Mouse (Mus musculus): ENCODE results near the gene Clic4. TPM values are rescaled to one million over a fixed set of nuclear protein-coding genes. Genes with fewer than 3 reads are reported as not detected.
A peak's percentile ranks its signal among the peaks of the same experiment; 100 is the strongest.
"Not testable (repeated sequence)": the region's sequence is repeated elsewhere in the genome, so short reads cannot be mapped to it uniquely, and the experiment has no call there.

Clic4 gene
- polyA plus RNA-seq, 1 experiment from 2014 or later, result 100 TPM

DNA sequence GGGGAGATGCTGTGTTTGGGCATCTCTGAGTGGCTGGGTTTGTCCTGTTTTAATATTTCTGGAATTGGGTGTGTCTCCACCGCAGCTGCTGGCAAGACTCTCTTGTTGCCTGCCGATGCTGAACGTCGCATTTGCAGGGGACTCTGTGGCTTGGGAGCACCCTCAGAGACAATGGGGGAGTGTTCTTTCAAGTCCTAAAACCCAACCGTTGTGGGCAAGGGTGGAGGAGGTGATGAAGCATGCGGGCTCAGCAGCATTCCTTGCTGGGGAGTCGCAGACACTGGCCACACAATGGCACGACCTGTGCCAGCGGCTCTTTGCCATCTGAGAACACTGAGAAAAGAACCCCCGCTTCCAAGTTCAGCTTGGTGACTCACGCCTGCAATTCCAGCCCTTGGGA lies 81.0 kb downstream of the Clic4 start:
- no peak for DNase-seq (ENCODE audit: low spot score)
- no peaks in the 10 kb centered on the region for H3K4me1 ChIP-seq (ENCODE audit: control insufficient read depth, insufficient read depth, low read length)
- no peak overlapping the region for H3K4me2 ChIP-seq (ENCODE audit: low read depth, low read length)
- no peak overlapping the region for H3K27ac ChIP-seq (replicated peaks; ENCODE audit: low read depth, low read length)
- WGBS, result 69% methylated on average over 11 of the region's 11 CpGs
- H3K27me3 ChIP-seq (replicated peaks; ENCODE audit: control insufficient read depth, insufficient read depth, low read length), result no peaks in the 10 kb centered on the region
- H3K36me3 ChIP-seq (ENCODE audit: control insufficient read depth, insufficient read depth, low read length), result no peaks in the 10 kb centered on the region
- ATAC-seq (ENCODE audit: low read depth), result no peak
- no peak overlapping the region for H3K4me3 ChIP-seq (ENCODE audit: low read depth, low read length)
- H3K9me3 ChIP-seq (ENCODE audit: control insufficient read depth, low read length), result 0 out of 2 replicates have a peak, but pooled peaks cover 8% of the 10 kb centered on the region
- no peak overlapping the region for H3K9ac ChIP-seq (ENCODE audit: low read depth, low read length)

- H3K9ac ChIP-seq (ENCODE audit: low read depth, low read length), result no peak overlapping the region
- no peak for ATAC-seq (ENCODE audit: low read depth)
- H3K4me3 ChIP-seq (ENCODE audit: low read depth, low read length), result no peak overlapping the region
- no peak overlapping the region for H3K27ac ChIP-seq (replicated peaks; ENCODE audit: low read depth, low read length)
- no peak for DNase-seq (ENCODE audit: low spot score)
- 73% methylated on average over 1 of the region's 1 CpGs for WGBS
- no peaks in the 10 kb centered on the region for H3K27me3 ChIP-seq (replicated peaks; ENCODE audit: control insufficient read depth, insufficient read depth, low read length)
- H3K4me1 ChIP-seq (ENCODE audit: control insufficient read depth, insufficient read depth, low read length), result no peaks in the 10 kb centered on the region
- no peaks in the 10 kb centered on the region for H3K36me3 ChIP-seq (ENCODE audit: control insufficient read depth, insufficient read depth, low read length)
- 0 out of 2 replicates have a peak, but pooled peaks cover 8% of the 10 kb centered on the region for H3K9me3 ChIP-seq (ENCODE audit: control insufficient read depth, low read length)
- H3K4me2 ChIP-seq (ENCODE audit: low read depth, low read length), result no peak overlapping the region
These were observed 81.4 kb downstream of the Clic4 start for GRCm38 (mm10) chr4:135191185-135191584.

DNA sequence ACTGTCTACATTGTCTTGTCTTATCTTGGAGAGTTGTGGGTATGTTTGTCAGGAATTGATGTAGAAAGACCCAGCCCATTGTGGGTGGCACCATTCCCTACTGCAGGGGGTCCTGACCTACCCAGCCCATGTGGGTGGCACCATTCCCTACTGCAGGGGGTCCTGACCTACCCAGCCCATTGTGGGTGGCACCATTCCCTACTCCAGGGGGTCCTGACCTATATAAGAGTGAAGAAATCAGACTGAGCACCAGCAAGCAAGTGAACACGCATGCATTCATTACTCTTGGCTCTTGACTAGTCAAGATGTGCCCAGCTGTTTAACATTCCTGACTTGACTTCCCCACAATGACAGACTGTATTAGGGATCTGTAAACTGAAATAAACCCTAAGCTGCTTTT lies 82.2 kb downstream of the Clic4 start:
- DNase-seq (ENCODE audit: low spot score), result no peak
- H3K27me3 ChIP-seq (replicated peaks; ENCODE audit: control insufficient read depth, insufficient read depth, low read length), result no peaks in the 10 kb centered on the region
- H3K4me2 ChIP-seq (ENCODE audit: low read depth, low read length), result no peak overlapping the region
- no peak for ATAC-seq (ENCODE audit: low read depth)
- WGBS, result 100% methylated on average over 1 of the region's 1 CpGs
- H3K4me1 ChIP-seq (ENCODE audit: control insufficient read depth, insufficient read depth, low read length), result no peaks in the 10 kb centered on the region
- no peak overlapping the region for H3K9ac ChIP-seq (ENCODE audit: low read depth, low read length)
- no peaks in the 10 kb centered on the region for H3K36me3 ChIP-seq (ENCODE audit: control insufficient read depth, insufficient read depth, low read length)
- H3K4me3 ChIP-seq (ENCODE audit: low read depth, low read length), result no peak overlapping the region
- no peak overlapping the region for H3K27ac ChIP-seq (replicated peaks; ENCODE audit: low read depth, low read length)
- H3K9me3 ChIP-seq (ENCODE audit: control insufficient read depth, low read length), result 0 out of 2 replicates have a peak, but pooled peaks cover 3% of the 10 kb centered on the region

GRCm38 (mm10) chr4:135189452-135190008 lies 83.1 kb downstream of the Clic4 start:
- Histone ChIP-seq H3K36me3 (ENCODE audit: control insufficient read depth, insufficient read depth, low read length) (no peaks in the 10 kb centered on the region), H3K9me3 (ENCODE audit: control insufficient read depth, low read length) (no peaks in the 10 kb centered on the region), H3K9ac (ENCODE audit: low read depth, low read length) (no peak overlapping the region), H3K27ac (replicated peaks; ENCODE audit: low read depth, low read length) (no peak overlapping the region), H3K27me3 (replicated peaks; ENCODE audit: control insufficient read depth, insufficient read depth, low read length) (no peaks in the 10 kb centered on the region), H3K4me3 (ENCODE audit: low read depth, low read length) (no peak overlapping the region), H3K4me1 (ENCODE audit: control insufficient read depth, insufficient read depth, low read length) (no peaks in the 10 kb centered on the region), H3K4me2 (ENCODE audit: low read depth, low read length) (no peak overlapping the region)
- ATAC-seq (ENCODE audit: low read depth) (no peak), DNase-seq (ENCODE audit: low spot score) (no peak)
- 61% methylated on average over 12 of the region's 12 CpGs for WGBS

- not testable (repeated sequence) for H3K4me3 ChIP-seq (ENCODE audit: low read depth, low read length); H3K9me3 ChIP-seq (ENCODE audit: control insufficient read depth, low read length); H3K4me1 ChIP-seq (ENCODE audit: control insufficient read depth, insufficient read depth, low read length); H3K9ac ChIP-seq (ENCODE audit: low read depth, low read length); H3K27me3 ChIP-seq (replicated peaks; ENCODE audit: control insufficient read depth, insufficient read depth, low read length); H3K4me2 ChIP-seq (ENCODE audit: low read depth, low read length); ATAC-seq (ENCODE audit: low read depth); H3K36me3 ChIP-seq (ENCODE audit: control insufficient read depth, insufficient read depth, low read length); DNase-seq (ENCODE audit: low spot score); H3K27ac ChIP-seq (replicated peaks; ENCODE audit: low read depth, low read length)
- 98% methylated on average over 5 of the region's 13 CpGs for WGBS
These were observed 88.3 kb downstream of the Clic4 start for GRCm38 (mm10) chr4:135184277-135184676.

GRCm38 (mm10) chr4:135181819-135182218 lies 90.8 kb downstream of the Clic4 start:
- Histone ChIP-seq H3K36me3 (ENCODE audit: control insufficient read depth, insufficient read depth, low read length) (no peaks in the 10 kb centered on the region), H3K4me1 (ENCODE audit: control insufficient read depth, insufficient read depth, low read length) (no peaks in the 10 kb centered on the region), H3K9ac (ENCODE audit: low read depth, low read length) (no peak overlapping the region), H3K27me3 (replicated peaks; ENCODE audit: control insufficient read depth, insufficient read depth, low read length) (no peaks in the 10 kb centered on the region), H3K4me2 (ENCODE audit: low read depth, low read length) (no peak overlapping the region), H3K4me3 (ENCODE audit: low read depth, low read length) (no peak overlapping the region), H3K27ac (replicated peaks; ENCODE audit: low read depth, low read length) (no peak overlapping the region), H3K9me3 (ENCODE audit: control insufficient read depth, low read length) (no peaks in the 10 kb centered on the region)
- WGBS, result 85% methylated on average over 4 of the region's 4 CpGs
- ATAC-seq (ENCODE audit: low read depth) (no peak), DNase-seq (ENCODE audit: low spot score) (no peak)

GRCm38 (mm10) chr4:135179077-135179481 lies 93.5 kb downstream of the Clic4 start:
- H3K4me2 ChIP-seq (ENCODE audit: low read depth, low read length), result no peak overlapping the region
- H3K9me3 ChIP-seq (ENCODE audit: control insufficient read depth, low read length), result no peaks in the 10 kb centered on the region
- H3K4me3 ChIP-seq (ENCODE audit: low read depth, low read length), result no peak overlapping the region
- WGBS, result 16% methylated on average over 4 of the region's 5 CpGs
- no peak overlapping the region for H3K9ac ChIP-seq (ENCODE audit: low read depth, low read length)
- DNase-seq (ENCODE audit: low spot score), result no peak
- H3K27me3 ChIP-seq (replicated peaks; ENCODE audit: control insufficient read depth, insufficient read depth, low read length), result peaks cover 16% of the 10 kb centered on the region; the same call in 1 of the 2 replicates
- no peak overlapping the region for H3K27ac ChIP-seq (replicated peaks; ENCODE audit: low read depth, low read length)
- no peaks in the 10 kb centered on the region for H3K36me3 ChIP-seq (ENCODE audit: control insufficient read depth, insufficient read depth, low read length)
- 0 out of 2 replicates have a peak, but pooled peaks have one; percentile 43 for ATAC-seq (ENCODE audit: low read depth)
- peaks cover 9% of the 10 kb centered on the region; the same call in 1 of the 2 replicates for H3K4me1 ChIP-seq (ENCODE audit: control insufficient read depth, insufficient read depth, low read length)

DNA sequence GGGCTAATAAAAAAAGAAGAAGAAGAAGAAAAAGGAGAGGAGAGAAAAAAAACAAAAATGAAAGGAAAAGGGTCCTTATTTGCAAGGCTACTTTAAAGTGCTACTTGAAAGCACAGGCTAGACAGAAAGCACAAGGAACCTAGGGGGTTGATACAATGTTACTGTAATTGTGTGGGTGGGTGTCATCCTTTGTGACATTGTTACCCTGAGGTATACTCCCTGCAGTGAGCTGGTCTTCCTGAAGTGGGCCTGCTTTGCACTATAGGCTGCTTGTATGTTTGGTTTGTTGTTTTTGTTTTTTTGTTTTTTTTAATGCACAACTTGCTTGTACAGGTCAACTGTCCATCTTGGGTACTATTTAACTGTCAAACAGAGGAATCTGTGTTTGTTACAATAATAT lies 95.0 kb downstream of the Clic4 start:
- H3K27me3 ChIP-seq (replicated peaks; ENCODE audit: control insufficient read depth, insufficient read depth, low read length), result peaks cover 22% of the 10 kb centered on the region; the same call in 1 of the 2 replicates

More for the DNA sequence above, 95.0 kb downstream of the Clic4 start:
- H3K4me1 ChIP-seq (ENCODE audit: control insufficient read depth, insufficient read depth, low read length), result peaks cover 9% of the 10 kb centered on the region; the same call in 1 of the 2 replicates
- no peak overlapping the region for H3K27ac ChIP-seq (replicated peaks; ENCODE audit: low read depth, low read length)
- ATAC-seq (ENCODE audit: low read depth) (no peak), DNase-seq (ENCODE audit: low spot score) (no peak)
- no peaks in the 10 kb centered on the region for H3K36me3 ChIP-seq (ENCODE audit: control insufficient read depth, insufficient read depth, low read length)
- no peak overlapping the region for H3K4me3 ChIP-seq (ENCODE audit: low read depth, low read length)
- H3K9me3 ChIP-seq (ENCODE audit: control insufficient read depth, low read length), result no peaks in the 10 kb centered on the region
- H3K4me2 ChIP-seq (ENCODE audit: low read depth, low read length), result no peak overlapping the region
- no peak overlapping the region for H3K9ac ChIP-seq (ENCODE audit: low read depth, low read length)
